Mouse (Mus musculus) liver, embryonic 14.5 days (tissue): Measurements from ENCODE around the gene Znhit1. TPM values are rescaled to one million over a fixed set of nuclear protein-coding genes. Genes with fewer than 3 reads are reported as not detected.

Experiments used
- ATAC-seq: fragments of 200-750 bp; cut with Nextera tagmentation; 2 replicates; pipeline ENCODE4 v1.8.0; 2017; ENCODE audit warnings: moderate number of reproducible peaks, mild to moderate bottlenecking, moderate library complexity; ENCODE audit not compliant: insufficient read depth
- DNase-seq, 3 experiments: peaks; one replicate each; pipeline ENCODE4 v3.0.0-alpha.2; 2012 to 2013; ENCODE audit warnings: low read depth in 3 of 3, low spot score in 3 of 3
- H3K27ac ChIP-seq: fragments of 300-500 bp; sonication (generic); 2 replicates; pipeline ENCODE4 v1.5.1; 2014; ENCODE audit warnings: moderate library complexity, mild to moderate bottlenecking, control low read depth, inconsistent platforms
- H3K27me3 ChIP-seq: fragments of 300-500 bp; sonication (generic); 2 replicates; pipeline ENCODE4 v1.6.1; 2014; ENCODE audit warnings: mild to moderate bottlenecking, low read length, moderate library complexity; ENCODE audit not compliant: control insufficient read depth, insufficient read depth
- H3K36me3 ChIP-seq: fragments of 300-500 bp; sonication (generic); replicated peaks from 2 replicates; pipeline ENCODE4 v1.6.1; 2014; ENCODE audit warnings: low read depth; ENCODE audit not compliant: control insufficient read depth, insufficient read depth
- H3K4me1 ChIP-seq, 2 experiments: fragments of 200-500 bp in 1 of 2; fragments of 300-500 bp in 1 of 2; sonication (generic) in 1 of 2; replicated peaks; 2 replicates each; pipeline ENCODE4 v1.6.1; 2012 to 2014; ENCODE audit warnings: antibody characterized with exemption in 1 of 2, inconsistent platforms in 1 of 2, low read length in 1 of 2; ENCODE audit not compliant: control insufficient read depth in 2 of 2, insufficient read depth in 2 of 2
- H3K4me2 ChIP-seq: fragments of 300-500 bp; sonication (generic); 2 replicates; pipeline ENCODE4 v1.6.1; 2014; ENCODE audit warnings: low read depth, mild to moderate bottlenecking, control low read depth, moderate library complexity
- H3K4me3 ChIP-seq, 2 experiments: fragments of 200-500 bp in 1 of 2; fragments of 300-500 bp in 1 of 2; sonication (generic) in 1 of 2; 2 replicates each; pipeline ENCODE4 v1.5.1; 2012 to 2014; ENCODE audit warnings: low read depth in 2 of 2, low read length in 2 of 2, mild to moderate bottlenecking in 2 of 2, control low read depth in 1 of 2, inconsistent platforms in 1 of 2, moderate library complexity in 1 of 2; ENCODE audit not compliant: insufficient read depth in 1 of 2
- H3K9ac ChIP-seq: fragments of 300-500 bp; sonication (generic); replicated peaks from 2 replicates; pipeline ENCODE4 v1.6.1; 2014; ENCODE audit warnings: mild to moderate bottlenecking, control low read depth, moderate library complexity
- H3K9me3 ChIP-seq: fragments of 300-500 bp; sonication (generic); 2 replicates; pipeline ENCODE4 v1.6.1; 2016; ENCODE audit warnings: low read length, mixed read lengths; ENCODE audit not compliant: control insufficient read depth
- CTCF ChIP-seq: IDR thresholded peaks from 2 replicates; pipeline ENCODE4 v1.5.1; 2016; ENCODE audit warnings: antibody characterized with exemption, low read depth, control low read depth
- EP300 ChIP-seq: IDR thresholded peaks from 2 replicates; pipeline ENCODE4 v1.6.1; 2016; ENCODE audit warnings: antibody characterized with exemption, low read depth
- WGBS: fragments of 180-500 bp; shearing (Covaris S2); extraction: QIAGEN DNeasy Blood & Tissue Kit; methylation state at CpG from one replicate; pipeline ENCODE4 v1.1.7; 2014; ENCODE audit not compliant: insufficient replicate concordance; 5-methylcytosine and 5-hydroxymethylcytosine counted together
- polyA plus RNA-seq, 2 experiments: library from polyadenylated mRNA; depleted of rRNA in 1 of 2; stranded (reverse) in 1 of 2; unstranded in 1 of 2; fragments of >200 nt; fragmentation: Nextera tagmentation in 1 of 2; extraction: Ambion mirVana in 1 of 2; gene quantifications; 2 replicates each; pipeline versions ENCODE4 v1.2.1 to v1.2.3; 2012 to 2014

Znhit1 gene
- polyA plus RNA-seq, 2 experiments: 29.3 to 46.2 TPM

DNA sequence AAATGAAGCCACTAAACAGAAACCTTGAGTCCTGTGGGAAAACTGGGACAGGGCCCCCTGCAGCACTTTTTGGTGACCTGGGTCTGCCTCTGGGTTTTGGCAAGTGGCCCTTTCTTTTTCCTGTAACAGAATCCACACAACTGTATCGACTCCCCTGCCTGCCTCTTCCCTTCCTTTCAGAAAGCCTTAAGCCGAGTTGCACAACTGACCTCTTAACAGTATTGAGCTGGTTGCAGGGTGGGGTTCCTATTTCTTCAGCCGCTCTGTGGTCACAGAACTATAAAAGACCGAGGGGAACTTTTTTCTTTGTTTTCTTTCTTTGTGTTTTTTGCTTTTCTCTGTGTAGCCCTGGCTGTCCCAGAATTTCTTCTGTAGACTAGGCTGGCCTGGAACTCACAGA, 10.1 kb downstream of the Znhit1 start:
- DNase-seq (no peak), ATAC-seq (no peak)
- no peak overlapping the region for H3K4me2 ChIP-seq
- no peak overlapping the region for H3K27ac ChIP-seq
- TF ChIP-seq CTCF (no peak), EP300 (no peak)
- no peak overlapping the region for H3K4me3 ChIP-seq
- H3K9me3 ChIP-seq: no peaks in the 10 kb centered on the region
- no peaks in the 10 kb centered on the region; a peak in 1 of 4 replicates for H3K4me1 ChIP-seq
- no peaks in the 10 kb centered on the region; the same call in 1 of the 2 replicates for H3K27me3 ChIP-seq
- 21% methylated on average over 4 of the region's 4 CpGs for WGBS
- peaks cover 3% of the 10 kb centered on the region for H3K36me3 ChIP-seq
- H3K9ac ChIP-seq: no peak overlapping the region

DNA sequence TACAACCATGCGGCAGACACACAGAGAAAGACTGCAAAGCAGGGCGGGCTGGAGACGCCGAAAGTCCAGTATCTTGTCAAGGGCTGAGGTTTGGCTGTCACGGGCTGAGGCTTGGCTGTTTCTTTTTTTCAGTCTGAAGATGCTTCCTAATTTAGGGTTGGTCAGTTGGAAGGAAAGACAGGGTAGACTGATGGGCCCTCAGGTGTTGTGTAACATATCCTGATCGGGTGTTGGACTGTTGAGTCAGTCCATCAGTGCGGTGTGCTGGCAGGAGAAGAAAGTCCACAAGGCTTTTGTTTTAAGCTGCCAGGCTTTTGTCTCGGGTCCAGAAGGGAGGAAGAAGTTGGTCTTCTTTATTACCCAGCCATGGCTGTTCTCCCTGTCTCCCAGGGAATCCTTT, 14.2 kb downstream of the Znhit1 start:
- H3K27ac ChIP-seq: no peak overlapping the region
- DNase-seq (no peak), ATAC-seq (no peak)
- H3K36me3 ChIP-seq: no peaks in the 10 kb centered on the region
- TF ChIP-seq EP300 (no peak), CTCF (no peak)
- H3K9me3 ChIP-seq: no peaks in the 10 kb centered on the region
- H3K4me1 ChIP-seq: no peaks in the 10 kb centered on the region; a peak in 1 of 4 replicates
- H3K9ac ChIP-seq: no peak overlapping the region
- no peak overlapping the region for H3K4me3 ChIP-seq
- H3K27me3 ChIP-seq: no peaks in the 10 kb centered on the region; the same call in 1 of the 2 replicates
- WGBS: 27% methylated on average over 8 of the region's 8 CpGs
- H3K4me2 ChIP-seq: no peak overlapping the region

DNA sequence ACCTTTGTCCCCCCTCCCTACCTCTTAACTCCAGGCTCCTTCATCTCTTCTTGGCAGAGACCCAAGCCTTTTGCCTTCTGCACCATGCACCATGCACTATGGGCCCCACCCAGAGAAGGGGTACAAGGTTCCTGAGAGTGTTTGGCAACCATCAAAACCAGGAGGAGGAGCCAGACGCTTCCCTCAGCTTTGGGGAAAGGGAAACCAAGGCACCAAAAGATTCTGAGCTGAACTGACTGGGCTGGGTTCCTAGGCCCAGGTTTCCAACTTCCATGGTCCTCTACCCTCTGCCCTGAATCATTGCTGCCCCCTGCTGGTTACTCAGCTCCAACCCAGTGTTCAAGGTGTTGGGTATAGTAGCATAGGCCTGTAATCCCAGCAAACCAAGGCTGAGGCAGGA, 17.1 kb downstream of the Znhit1 start:
- H3K4me1 ChIP-seq: peaks cover 12 to 13% of the 10 kb centered on the region in 2 experiments
- no peaks in the 10 kb centered on the region; the same call in 1 of the 2 replicates for H3K27me3 ChIP-seq
- H3K4me2 ChIP-seq: no peak overlapping the region
- TF ChIP-seq EP300 (no peak), CTCF (peak; percentile 96)
- ATAC-seq: peak; percentile 59; the same call in 1 of the 2 replicates
- H3K9me3 ChIP-seq: no peaks in the 10 kb centered on the region
- no peak overlapping the region for H3K27ac ChIP-seq
- no peak overlapping the region for H3K4me3 ChIP-seq
- peaks cover 7% of the 10 kb centered on the region for H3K36me3 ChIP-seq
- H3K9ac ChIP-seq: no peak overlapping the region
- 19% methylated on average over 1 of the region's 1 CpGs for WGBS
- peak; percentile 62 to 64 (median 63) for DNase-seq

DNA sequence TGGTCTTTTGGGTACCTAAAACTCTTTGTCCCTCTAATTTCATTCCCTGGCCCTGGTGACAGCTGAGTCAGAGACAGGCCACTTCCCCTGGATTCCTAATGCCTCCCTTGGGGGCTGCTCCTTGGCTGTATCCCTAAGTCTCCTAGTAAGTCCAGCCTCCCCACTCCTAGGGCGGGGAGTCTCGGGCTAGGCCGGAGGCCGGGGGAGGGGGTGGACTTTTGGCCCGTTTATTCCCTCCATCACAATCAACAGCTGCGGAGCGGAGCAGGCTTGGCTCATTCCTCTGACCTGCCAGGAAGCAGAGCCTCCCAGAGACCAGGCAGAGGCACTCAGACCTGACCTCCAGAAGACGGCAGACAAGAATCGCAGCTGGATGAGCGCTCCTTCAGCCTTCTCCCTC, 20.2 kb downstream of the Znhit1 start:
- DNase-seq: no peak
- no peak overlapping the region for H3K4me3 ChIP-seq
- no peak for ATAC-seq
- H3K4me1 ChIP-seq: peaks cover 39 to 40% of the 10 kb centered on the region in 2 experiments
- H3K9me3 ChIP-seq: no peaks in the 10 kb centered on the region
- WGBS: 85% methylated on average over 10 of the region's 10 CpGs
- H3K27me3 ChIP-seq: no peaks in the 10 kb centered on the region
- peaks cover 20% of the 10 kb centered on the region for H3K36me3 ChIP-seq
- H3K27ac ChIP-seq: no peak overlapping the region
- no peak overlapping the region for H3K9ac ChIP-seq
- no peak overlapping the region for H3K4me2 ChIP-seq
- TF ChIP-seq EP300: no peak
- TF ChIP-seq CTCF: no peak

DNA sequence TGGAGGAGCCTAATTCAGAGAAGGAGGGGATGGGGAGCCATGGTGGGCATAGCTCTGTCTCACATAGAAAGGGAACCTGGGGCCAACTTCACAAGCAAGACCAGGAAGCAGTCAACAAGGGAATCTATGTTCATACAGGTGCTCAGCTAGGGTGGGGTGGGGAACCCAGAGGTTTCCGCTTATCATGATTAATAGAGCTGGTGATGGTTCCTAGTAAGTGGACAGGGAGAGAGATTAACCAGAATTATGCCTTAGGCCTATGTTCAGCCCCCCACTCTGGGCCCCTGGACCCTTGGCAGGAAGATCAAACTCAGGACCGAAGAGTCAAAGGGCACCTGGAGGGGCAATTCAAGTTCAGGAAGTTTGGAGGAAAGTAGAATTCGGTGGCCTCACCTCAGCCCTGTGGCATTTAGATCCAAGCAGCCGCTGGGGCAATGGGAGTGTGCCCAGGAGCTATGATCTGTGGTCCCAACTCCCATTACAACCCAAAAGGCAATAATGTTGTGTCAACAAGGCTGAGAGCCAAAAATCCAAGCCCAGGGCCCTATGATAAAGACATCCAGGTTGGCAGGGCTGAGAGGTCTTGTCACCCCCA, 20.9 kb downstream of the Znhit1 start:
- no peak overlapping the region for H3K4me2 ChIP-seq
- ATAC-seq (no peak), DNase-seq (no peak)
- no peak for TF ChIP-seq EP300
- no peak for TF ChIP-seq CTCF
- peak overlapping the region; percentile 82 for H3K27ac ChIP-seq
- no peaks in the 10 kb centered on the region for H3K27me3 ChIP-seq
- H3K9me3 ChIP-seq: no peaks in the 10 kb centered on the region
- H3K4me3 ChIP-seq: no peak overlapping the region
- H3K4me1 ChIP-seq: peaks cover 39 to 40% of the 10 kb centered on the region in 2 experiments
- no peak overlapping the region for H3K9ac ChIP-seq
- H3K36me3 ChIP-seq: peaks cover 20% of the 10 kb centered on the region
- WGBS: 77% methylated on average over 4 of the region's 4 CpGs
